Mouse (Mus musculus) bone marrow macrophage, adult 2 months (primary cell): ENCODE results near the gene Ripply1.

Source experiments
- CTCF ChIP-seq: IDR thresholded peaks from 2 replicates; pipeline ENCODE4 v1.5.1; 2012; ENCODE audit warnings: low read depth, mild to moderate bottlenecking, low read length, moderate library complexity
- POLR2A ChIP-seq: IDR thresholded peaks from 2 replicates; pipeline ENCODE4 v1.6.1; 2012; ENCODE audit warnings: mild to moderate bottlenecking, low read depth, low read length, borderline replicate concordance

- TF ChIP-seq POLR2A (no peak), CTCF (no peak)
Observed at GRCm38 (mm10) chrX:139737066-139737465, 45.1 kb downstream of the Ripply1 start.
